Mouse (Mus musculus): Measurements from ENCODE around the gene Eda2r. TPM values are rescaled to one million over a fixed set of nuclear protein-coding genes. Genes with fewer than 3 reads are reported as not detected.

The Eda2r gene
- polyA plus RNA-seq, 1 experiment = 0.30 TPM

- Histone ChIP-seq H3K27me3 (replicated peaks; ENCODE audit: control insufficient read depth, insufficient read depth, low read length) (no peaks in the 10 kb centered on the region), H3K27ac (ENCODE audit: insufficient read depth, low read depth, low read length) (no peak overlapping the region), H3K36me3 (ENCODE audit: control insufficient read depth, insufficient read depth, low read length) (no peaks in the 10 kb centered on the region), H3K4me1 (ENCODE audit: control insufficient read depth, insufficient read depth, low read length) (no peaks in the 10 kb centered on the region), H3K4me3 (ENCODE audit: insufficient read depth, low read depth, low read length) (no peak overlapping the region)
- no peak for DNase-seq
- WGBS = 46% methylated on average over 2 of the region's 2 CpGs
- TF ChIP-seq CTCF (conservative IDR thresholded peaks at IDR 0.05; ENCODE audit: insufficient read depth, insufficient read length, low read depth, low read length) (no peak), POLR2A (IDR thresholded peaks at IDR 0.05; ENCODE audit: low read depth, low read length) (no peak)
Observed at GRCm38 (mm10) chrX:97360919-97361318, 16.1 kb downstream of the Eda2r start.

GRCm38 (mm10) chrX:97327891-97328290 is 49.1 kb downstream of the Eda2r start:
- TF ChIP-seq POLR2A (IDR thresholded peaks at IDR 0.05; ENCODE audit: low read depth, low read length) = no peak
- no peak for TF ChIP-seq CTCF (conservative IDR thresholded peaks at IDR 0.05; ENCODE audit: insufficient read depth, insufficient read length, low read depth, low read length)
- no peaks in the 10 kb centered on the region for H3K4me1 ChIP-seq (ENCODE audit: control insufficient read depth, insufficient read depth, low read length)
- no peaks in the 10 kb centered on the region for H3K27me3 ChIP-seq (replicated peaks; ENCODE audit: control insufficient read depth, insufficient read depth, low read length)
- no peak for DNase-seq
- no peak overlapping the region for H3K27ac ChIP-seq (ENCODE audit: insufficient read depth, low read depth, low read length)
- H3K4me3 ChIP-seq (ENCODE audit: insufficient read depth, low read depth, low read length) = no peak overlapping the region
- H3K36me3 ChIP-seq (ENCODE audit: control insufficient read depth, insufficient read depth, low read length) = no peaks in the 10 kb centered on the region
